Mouse (Mus musculus) ES-Bruce4 (cell line): Measurements from ENCODE around the gene Arl4a. TPM values are rescaled to one million over a fixed set of nuclear protein-coding genes. Genes with fewer than 3 reads are reported as not detected.

Source experiments
- H3K27ac ChIP-seq: 2 replicates; pipeline ENCODE4 v1.5.1; 2012; ENCODE audit warnings: low read length, inconsistent platforms; ENCODE audit not compliant: insufficient read depth
- H3K27me3 ChIP-seq: 2 replicates; pipeline ENCODE4 v1.6.1; 2012; ENCODE audit warnings: mild to moderate bottlenecking, low read length, inconsistent platforms; ENCODE audit not compliant: control insufficient read depth, poor library complexity, insufficient read depth, severe bottlenecking
- H3K36me3 ChIP-seq: 2 replicates; pipeline ENCODE4 v1.6.1; 2012; ENCODE audit warnings: inconsistent platforms, mild to moderate bottlenecking, low read length, moderate library complexity; ENCODE audit not compliant: control insufficient read depth, poor library complexity, insufficient read depth, severe bottlenecking
- H3K4me1 ChIP-seq: one replicate; pipeline ENCODE4 v1.8.1; 2011; ENCODE audit warnings: low read length; ENCODE audit not compliant: control insufficient read depth, insufficient read depth
- H3K4me3 ChIP-seq: 2 replicates; pipeline ENCODE4 v1.5.1; 2011; ENCODE audit warnings: low read depth, mild to moderate bottlenecking, low read length
- H3K9ac ChIP-seq: 2 replicates; pipeline ENCODE4 v1.6.1; 2012; ENCODE audit warnings: low read depth, mild to moderate bottlenecking, inconsistent platforms; ENCODE audit not compliant: poor library complexity, severe bottlenecking
- H3K9me3 ChIP-seq: replicated peaks from 2 replicates; pipeline ENCODE4 v1.6.1; 2012; ENCODE audit warnings: mild to moderate bottlenecking, low read length, inconsistent platforms; ENCODE audit not compliant: control insufficient read depth, poor library complexity, insufficient read depth, severe bottlenecking
- CTCF ChIP-seq: IDR thresholded peaks from one replicate; pipeline ENCODE4 v1.8.1; 2011; ENCODE audit warnings: low read depth, low read length
- EP300 ChIP-seq: IDR thresholded peaks from 2 replicates; pipeline ENCODE4 v1.6.1; 2011; ENCODE audit warnings: low read depth, low read length; ENCODE audit not compliant: insufficient read depth
- POLR2A ChIP-seq: IDR thresholded peaks from one replicate; pipeline ENCODE4 v1.8.1; 2011; ENCODE audit warnings: low read length; ENCODE audit not compliant: insufficient read depth
- polyA plus RNA-seq: library from polyadenylated mRNA; stranded (reverse); fragments of >200 nt; gene quantifications from 2 replicates; pipeline ENCODE4 v1.2.4, GENCODE M21; 2011; ENCODE audit warnings: low read depth; ENCODE audit not compliant: missing spikeins, insufficient read depth, insufficient read length

The Arl4a gene
- polyA plus RNA-seq, 1 experiment, result 26.5 TPM

DNA sequence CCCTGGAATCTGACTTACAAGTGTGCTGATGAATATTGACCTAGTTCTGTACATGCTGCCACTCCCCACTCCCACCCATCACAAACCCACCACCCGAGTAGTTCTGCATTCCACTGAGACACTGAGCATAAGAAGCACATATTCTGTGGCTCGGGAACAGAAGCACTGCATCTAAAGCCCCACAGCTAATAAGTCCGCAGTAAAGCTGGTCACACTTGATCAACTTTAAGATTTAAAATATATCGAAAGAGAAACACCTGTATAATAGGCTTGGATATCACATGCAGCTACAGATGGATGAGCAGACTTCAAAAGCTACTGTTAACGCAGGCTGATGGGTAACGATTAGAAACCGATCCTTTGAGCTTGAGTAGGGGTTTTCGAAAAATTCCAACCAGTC is 78.7 kb downstream of the Arl4a start:
- Histone ChIP-seq H3K27ac (no peak overlapping the region), H3K4me3 (no peak overlapping the region), H3K9ac (no peak overlapping the region), H3K27me3 (no peaks in the 10 kb centered on the region), H3K9me3 (peaks cover 3% of the 10 kb centered on the region; the same call in 1 of the 2 replicates), H3K4me1 (no peaks in the 10 kb centered on the region), H3K36me3 (no peaks in the 10 kb centered on the region)
- no peak for TF ChIP-seq EP300
- no peak for TF ChIP-seq CTCF
- no peak for TF ChIP-seq POLR2A

DNA sequence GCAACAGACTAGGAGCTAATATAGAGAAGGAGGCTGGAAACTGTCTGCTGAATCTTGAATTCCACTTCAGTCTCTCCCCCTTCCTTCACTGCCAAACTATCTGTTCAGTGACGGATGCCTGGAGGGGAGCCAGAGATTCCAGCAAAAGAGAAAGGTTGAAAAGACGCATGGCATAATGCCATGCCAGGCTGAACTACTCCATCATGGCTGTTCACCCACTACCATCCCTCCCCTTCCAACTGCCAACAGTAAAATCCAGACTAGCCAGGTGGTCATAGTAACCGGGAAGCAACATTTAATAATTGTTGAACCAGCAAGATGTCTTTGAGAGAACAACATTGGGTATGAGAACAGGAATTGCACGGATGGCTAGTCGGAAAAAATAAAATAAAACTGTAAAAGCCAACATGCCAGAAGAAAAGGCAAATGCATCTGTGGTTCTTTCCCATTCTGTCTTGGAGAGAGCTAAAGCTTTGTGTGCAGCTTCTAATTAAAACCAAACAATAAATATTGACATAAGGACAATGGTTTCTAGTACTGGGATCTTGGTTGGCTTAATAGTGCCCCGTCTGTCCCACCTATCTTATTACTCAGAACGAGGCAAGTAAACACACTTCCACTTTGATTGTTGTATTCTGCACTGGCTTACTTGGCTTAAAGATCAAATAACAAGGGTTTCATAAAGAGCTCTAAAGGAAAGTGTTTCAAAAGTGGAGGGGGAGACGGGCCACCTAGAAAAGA is 79.7 kb downstream of the Arl4a start:
- Histone ChIP-seq H3K4me1 (no peaks in the 10 kb centered on the region), H3K36me3 (no peaks in the 10 kb centered on the region), H3K27me3 (no peaks in the 10 kb centered on the region), H3K9me3 (peaks cover 3% of the 10 kb centered on the region; the same call in 1 of the 2 replicates), H3K4me3 (no peak overlapping the region), H3K9ac (no peak overlapping the region), H3K27ac (no peak overlapping the region)
- no peak for TF ChIP-seq CTCF
- no peak for TF ChIP-seq POLR2A
- TF ChIP-seq EP300, result no peak

DNA sequence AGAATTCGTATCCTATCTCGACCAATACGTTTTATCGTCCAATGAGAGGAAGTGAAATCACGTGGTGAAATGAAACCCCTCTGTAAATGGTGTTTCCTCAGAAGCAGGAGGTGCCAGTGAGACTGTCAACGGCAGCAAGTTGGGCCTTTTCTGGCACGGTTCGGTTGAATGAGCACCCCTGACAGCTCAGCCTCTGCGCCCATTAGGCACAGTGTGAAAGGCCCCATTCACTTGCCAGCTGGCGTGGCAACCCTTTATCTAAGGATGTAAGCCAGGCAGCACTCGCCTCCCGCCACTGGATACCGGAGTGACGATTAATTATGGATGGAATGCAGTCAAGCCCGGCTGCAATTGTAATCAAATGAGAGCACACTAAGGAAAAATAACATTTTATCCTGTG is 81.4 kb downstream of the Arl4a start:
- Histone ChIP-seq H3K36me3 (no peaks in the 10 kb centered on the region), H3K9me3 (peaks cover 3% of the 10 kb centered on the region; the same call in 1 of the 2 replicates), H3K4me1 (no peaks in the 10 kb centered on the region), H3K27ac (no peak overlapping the region), H3K9ac (no peak overlapping the region), H3K27me3 (no peaks in the 10 kb centered on the region), H3K4me3 (no peak overlapping the region)
- no peak for TF ChIP-seq EP300
- TF ChIP-seq CTCF, result no peak
- no peak for TF ChIP-seq POLR2A

Other genes with a start within 250 kb of the Arl4a start
- 0.23 and 0.60 TPM in 2 replicates for gene Scin, start 96.2 kb upstream of the Arl4a start, polyA plus RNA-seq
- 1.0 TPM in 1 of 2 replicates, not detected in the other for gene Lsmem1, start 161.5 kb upstream of the Arl4a start, polyA plus RNA-seq
- 107 and 108 TPM in 2 replicates for gene Ifrd1, start 210.5 kb upstream of the Arl4a start, polyA plus RNA-seq